Mouse (Mus musculus): ENCODE data around the gene Mroh8. TPM values are rescaled to one million over a fixed set of nuclear protein-coding genes. Genes with fewer than 3 reads are reported as not detected.

Mroh8 gene
- total RNA-seq (2021), result 1 to 10 TPM in 1 of 2 experiments, under 1 TPM in 1; 0.85 to 1.3 TPM
- long read RNA-seq, experiment 1, partial matches to known transcripts, result 0 of 1 reads
- long read RNA-seq, experiment 1, other reads (novel, unspliced or antisense), result 1 of 1 reads
- long read RNA-seq, experiment 2, result 0 reads

DNA sequence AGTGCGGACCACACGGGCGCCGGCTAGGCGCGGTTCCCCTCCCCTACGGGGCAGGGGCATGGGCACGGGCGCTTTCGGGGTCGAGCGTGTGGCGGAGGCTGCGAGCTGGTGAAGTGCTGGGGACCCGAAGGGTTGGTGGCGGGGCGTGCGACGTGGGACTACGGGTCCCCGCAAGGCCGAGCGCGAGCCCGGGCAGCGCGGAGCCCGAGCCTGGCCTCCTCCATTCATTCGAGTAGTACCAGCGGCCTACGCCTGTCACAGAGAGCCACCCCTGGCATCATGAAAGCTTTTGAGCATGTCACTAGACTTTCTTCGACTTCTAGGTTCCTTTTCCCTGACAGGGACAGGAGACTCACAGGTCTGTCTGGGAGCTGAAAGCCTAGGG lies at the start of gene Mroh8:
Gene Mroh8 (minus strand): TSS at position 134 of the 385 bp plus-strand sequence.
- intact Hi-C loops (cut with DNase I), result loop anchor here (2.0 kb wide), 1 partner anchor 75 kb away; the partner anchor contains the start of gene Rbl1
- DNase-seq (ENCODE audit: low spot score in 2 of 2), result peak; percentile 43 to 66

DNA sequence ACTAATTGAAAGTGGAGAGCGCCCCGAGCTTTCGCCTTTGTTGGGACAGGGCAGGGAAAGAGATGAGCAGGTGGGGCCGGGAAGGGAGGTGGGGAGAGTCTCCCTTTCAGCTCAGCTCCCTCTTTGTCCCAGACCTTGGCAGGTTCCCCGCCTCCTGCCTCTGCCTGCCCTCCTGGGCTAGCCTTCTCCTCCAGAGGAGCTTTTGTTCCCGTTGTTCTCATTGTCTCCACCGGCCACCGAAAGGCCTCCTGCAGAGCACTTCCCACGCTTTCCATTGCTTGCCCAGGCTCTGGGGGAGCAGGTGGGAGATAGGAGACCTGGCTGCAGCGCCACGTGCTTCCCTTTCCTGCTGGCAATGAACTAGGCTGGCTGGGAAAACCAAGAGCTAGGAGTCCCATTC lies 49.2 kb upstream of the Mroh8 start:
- no peak for DNase-seq (ENCODE audit: low spot score in 2 of 2)
- intact Hi-C loops (cut with DNase I), result no loop called here

DNA sequence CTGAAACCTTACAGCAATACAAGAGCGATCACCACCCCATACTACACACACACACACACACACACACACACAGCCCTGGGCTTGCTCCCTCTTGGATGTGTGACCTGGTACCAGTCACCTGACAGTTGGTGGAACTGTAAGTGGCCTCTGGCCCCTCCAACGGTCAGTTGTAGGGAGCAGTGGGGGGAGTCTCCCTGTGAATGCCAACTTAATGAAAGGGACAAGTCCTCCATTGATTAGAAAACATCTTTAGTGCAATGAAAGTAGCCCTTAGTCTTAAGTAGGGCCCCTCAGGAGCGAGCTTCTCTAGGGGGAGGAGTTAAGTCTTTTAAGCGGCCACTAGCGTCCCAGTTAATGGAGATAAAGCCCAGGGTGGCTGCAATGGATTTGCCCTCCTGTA lies 48.8 kb upstream of the Mroh8 start:
- DNase-seq (ENCODE audit: low spot score in 2 of 2), result no peak
- intact Hi-C loops (cut with DNase I), result no loop called here

DNA sequence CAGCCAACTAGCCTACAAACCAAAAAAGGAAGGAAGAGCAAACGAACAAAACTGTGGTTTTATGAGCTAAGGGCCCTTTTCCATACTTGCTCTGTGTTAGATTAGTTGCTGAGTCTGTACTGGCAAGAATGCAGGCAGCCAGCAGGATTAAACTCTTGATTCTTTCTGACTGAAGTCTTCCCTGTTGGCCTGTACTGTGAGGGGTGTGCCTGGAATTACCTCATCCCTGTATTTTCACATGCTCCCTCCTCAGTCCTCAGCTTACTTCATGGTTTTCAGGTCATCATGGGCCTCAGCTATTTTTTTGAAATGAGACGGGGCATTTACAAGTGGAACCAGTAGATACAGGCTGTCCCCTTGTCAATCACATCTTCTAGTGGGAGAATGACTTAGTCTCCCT lies 45.9 kb upstream of the Mroh8 start:
- intact Hi-C loops (cut with DNase I), result no loop called here

DNA sequence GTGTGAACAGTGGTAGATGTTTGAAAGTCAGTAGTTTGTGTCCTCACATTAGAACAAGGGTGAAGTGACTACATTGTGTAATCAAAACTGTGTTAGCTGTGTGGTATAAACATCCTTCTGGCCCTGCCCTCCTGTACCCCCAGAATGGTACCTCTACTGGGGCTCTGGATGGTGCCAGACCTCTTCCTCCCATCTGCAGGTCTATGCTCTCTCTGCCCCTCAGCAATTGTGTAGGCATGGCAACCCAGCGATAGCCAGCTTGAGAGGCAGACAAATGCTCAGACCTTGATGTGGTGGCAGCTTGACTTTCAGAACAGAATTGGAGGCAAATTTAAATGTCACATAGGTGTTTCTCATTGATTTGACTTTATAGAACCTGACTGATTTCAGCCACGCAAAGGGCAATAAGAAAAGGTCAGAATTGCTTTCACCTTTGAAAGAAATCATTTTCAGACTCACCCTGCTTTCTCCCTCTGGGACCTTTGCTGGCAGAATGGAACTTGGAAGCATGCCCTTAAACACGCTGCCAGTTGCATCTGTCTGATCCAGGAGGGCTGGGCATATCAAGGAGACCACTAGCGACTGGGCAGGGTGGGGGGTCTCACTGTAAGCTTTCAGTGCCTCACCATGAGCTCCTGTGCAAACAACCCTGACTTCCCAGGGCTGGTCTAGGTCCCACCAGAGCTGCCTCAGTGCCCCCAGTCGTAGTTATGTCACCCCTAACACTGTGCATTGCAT lies 42.8 kb upstream of the Mroh8 start:
- no peak for DNase-seq (ENCODE audit: low spot score in 2 of 2)
- intact Hi-C loops (cut with DNase I), result no loop called here

More for the DNA sequence above, 45.9 kb upstream of the Mroh8 start:
- no peak for DNase-seq (ENCODE audit: low spot score in 2 of 2)

DNA sequence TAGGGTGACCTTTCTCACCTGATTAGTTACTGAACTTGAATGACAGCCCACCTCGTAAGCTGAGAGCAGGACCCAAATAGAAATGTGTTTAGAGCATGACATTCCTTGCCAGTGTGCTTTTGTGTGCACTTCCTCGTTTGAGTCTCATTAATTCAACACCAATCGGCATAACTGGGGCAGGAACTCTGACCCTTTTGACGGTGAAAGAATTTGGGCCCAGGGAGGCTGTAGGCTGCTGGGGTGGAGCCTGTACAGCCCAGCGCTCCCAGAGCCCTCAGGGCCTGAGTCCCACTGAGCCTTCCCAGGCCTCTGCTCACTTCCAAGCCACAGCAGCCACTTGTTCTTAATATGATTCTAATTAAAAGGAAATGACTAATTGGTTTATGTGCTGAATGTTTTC lies 41.5 kb upstream of the Mroh8 start:
- DNase-seq (ENCODE audit: low spot score in 2 of 2), result no peak
- intact Hi-C loops (cut with DNase I), result no loop called here

DNA sequence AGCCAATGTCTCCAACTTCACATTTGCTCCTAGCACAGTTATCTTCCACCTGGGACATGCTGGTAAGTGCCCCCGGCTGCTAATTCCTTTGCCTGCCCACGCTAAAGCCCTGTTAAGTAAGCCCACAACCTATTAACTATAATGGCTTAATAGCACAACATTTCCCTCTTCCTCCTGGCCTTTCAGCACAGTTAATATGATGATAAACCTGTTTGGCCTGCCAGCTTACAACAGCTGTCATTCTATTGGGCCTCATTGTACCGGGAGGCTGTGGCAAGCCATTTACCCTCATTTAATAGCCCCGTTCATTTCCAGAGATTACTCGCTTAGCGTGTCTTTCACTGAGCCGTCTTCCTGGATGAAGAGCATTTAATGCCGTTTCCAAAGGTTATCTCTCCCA lies 40.8 kb upstream of the Mroh8 start:
- DNase-seq (ENCODE audit: low spot score in 2 of 2), result no peak
- intact Hi-C loops (cut with DNase I), result no loop called here

DNA sequence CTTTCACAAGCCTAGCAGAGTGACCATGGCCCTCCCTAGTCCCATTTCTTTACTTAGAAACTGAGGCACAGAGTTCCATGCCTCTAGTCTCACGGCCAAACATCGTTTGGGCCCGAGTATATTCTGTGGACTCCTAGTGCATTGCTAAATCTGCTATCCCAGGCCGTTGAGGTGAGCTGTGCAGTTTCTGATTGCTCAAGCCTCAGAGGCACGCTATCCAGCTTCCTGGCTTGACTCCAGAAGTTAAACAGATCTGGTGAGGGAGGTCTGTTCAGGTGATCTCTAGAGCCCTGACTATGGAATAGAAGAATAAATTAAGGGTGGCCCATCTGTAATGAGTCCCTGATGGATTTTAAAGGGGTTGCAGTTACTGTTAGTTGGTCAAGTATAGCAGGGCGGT lies 37.9 kb upstream of the Mroh8 start:
- DNase-seq (ENCODE audit: low spot score in 2 of 2), result no peak
- intact Hi-C loops (cut with DNase I), result no loop called here

DNA sequence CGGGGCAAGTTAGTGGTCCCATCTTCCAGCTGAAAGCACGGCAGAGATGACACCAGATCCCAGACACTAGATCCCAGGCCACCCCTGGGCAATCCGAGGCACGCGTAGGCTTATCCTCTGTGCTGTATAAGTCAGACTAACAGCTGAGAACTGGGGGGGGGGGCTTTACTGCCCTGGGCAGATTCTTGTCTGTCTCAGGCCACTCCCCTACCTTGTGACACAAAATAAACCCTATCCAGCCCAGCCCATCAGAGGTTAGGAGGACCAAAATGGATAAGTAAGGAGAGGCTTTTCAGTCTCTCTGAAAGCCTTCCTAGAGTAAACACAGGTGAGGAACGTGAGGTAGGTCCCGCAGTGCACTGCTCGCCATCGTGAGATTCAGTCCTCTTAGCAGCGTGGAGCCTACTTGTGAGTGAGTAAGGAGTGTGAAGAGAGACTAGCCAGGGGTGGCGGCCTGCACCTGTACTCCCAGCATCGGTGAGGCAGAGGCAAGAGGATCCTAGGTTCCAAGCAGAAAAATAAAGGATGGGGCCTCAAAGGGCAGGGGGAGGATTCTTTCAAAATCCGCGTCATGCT lies 37.1 kb upstream of the Mroh8 start:
- DNase-seq (ENCODE audit: low spot score in 2 of 2), result no peak
- intact Hi-C loops (cut with DNase I), result no loop called here

DNA sequence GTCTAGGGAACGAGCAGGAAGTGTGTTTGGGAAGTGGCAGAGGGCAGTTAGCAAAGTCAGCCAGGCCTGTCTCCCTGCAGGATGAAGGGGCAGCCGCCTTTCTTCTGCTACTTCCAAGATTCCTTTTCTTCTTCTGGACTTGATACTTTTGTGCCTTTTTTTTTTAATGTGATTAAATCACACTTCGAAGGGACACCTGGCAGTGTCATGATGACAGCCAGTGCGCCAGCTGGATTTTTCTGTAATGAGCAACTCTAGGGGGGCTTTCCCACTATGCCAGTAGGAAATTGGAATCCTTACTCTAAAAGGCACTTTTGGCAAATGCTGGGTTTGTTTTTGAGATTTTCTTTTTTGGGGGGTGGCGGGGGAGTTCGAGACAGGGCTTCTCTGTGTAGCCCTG lies 36.1 kb upstream of the Mroh8 start:
- intact Hi-C loops (cut with DNase I), result no loop called here

DNA sequence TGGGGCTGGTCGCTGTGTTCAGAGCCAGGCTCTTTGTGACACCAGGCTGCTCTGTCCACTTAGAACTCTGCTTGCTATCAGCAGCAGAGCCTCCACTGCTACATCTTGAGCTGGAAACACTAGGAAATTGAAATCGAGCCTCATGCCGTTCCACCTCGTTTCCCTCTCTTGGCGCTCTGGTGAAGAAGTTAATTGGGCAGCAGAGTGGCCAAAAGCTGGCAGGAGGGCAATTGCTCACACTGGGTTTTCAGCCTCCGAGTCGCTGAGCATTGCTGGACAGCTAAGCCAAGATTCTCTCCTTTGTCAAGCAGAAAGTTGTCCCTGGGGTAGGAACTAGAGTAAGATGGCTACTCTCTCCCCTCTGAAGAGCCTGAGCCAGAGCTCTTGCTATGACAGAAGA lies 35.0 kb upstream of the Mroh8 start:
- intact Hi-C loops (cut with DNase I), result no loop called here
- no peak for DNase-seq (ENCODE audit: low spot score in 2 of 2)

More for the DNA sequence above, 36.1 kb upstream of the Mroh8 start:
- DNase-seq (ENCODE audit: low spot score in 2 of 2), result no peak

DNA sequence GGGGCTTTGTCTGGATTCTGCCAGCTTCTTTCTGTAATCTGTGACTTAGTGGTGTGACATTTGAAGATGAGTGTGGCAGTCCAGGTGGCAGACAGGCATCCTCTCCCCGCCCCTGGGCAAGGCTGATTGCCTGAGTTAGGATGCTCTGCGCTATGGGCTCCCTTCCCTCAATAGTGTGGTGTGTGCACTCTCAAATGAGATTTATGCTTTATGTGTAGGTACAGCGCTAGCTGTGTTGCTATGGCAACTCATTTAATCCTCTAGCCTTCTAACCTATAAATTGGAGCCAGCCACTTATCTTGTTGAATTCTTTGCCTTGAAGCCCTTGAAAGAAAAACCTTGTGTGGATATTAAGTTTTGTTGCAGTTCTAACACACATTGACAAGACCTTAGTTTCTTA lies 34.4 kb upstream of the Mroh8 start:
- intact Hi-C loops (cut with DNase I), result no loop called here
- peak in 1 of 2 experiments; percentile 34 for DNase-seq (ENCODE audit: low spot score in 2 of 2)

DNA sequence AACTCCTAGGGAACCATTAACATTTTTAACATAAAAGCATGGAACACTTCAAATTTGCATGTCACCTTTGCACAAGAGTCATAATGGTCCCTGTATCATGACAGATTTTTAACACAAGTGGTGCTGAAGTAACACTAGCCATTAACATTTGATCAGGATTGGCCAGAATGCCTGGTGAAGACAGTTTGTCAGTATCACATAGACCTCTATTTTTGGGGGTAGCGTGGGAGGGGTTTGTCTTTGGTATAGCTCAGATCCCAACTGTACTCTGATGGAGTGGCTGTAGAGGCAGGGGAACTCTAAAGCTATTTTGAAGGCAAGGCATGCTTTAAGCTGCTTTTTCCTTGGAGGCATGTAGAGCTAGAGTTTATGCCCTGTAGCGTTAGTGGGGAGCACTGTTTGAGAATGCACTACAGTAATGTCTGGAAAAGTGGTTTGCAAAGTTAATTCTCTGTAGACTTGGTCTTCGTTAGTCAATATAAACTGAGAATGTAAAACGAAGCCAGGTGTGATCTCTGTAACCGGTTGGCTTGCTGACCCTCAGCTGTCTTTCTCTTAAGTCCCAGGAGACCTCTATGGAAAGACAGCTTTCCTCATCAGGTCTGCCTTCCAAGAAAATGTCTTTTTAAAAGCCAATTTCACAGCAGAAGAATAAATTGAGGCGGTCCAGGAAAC lies 31.8 kb upstream of the Mroh8 start:
- DNase-seq (ENCODE audit: low spot score in 2 of 2), result no peak
- intact Hi-C loops (cut with DNase I), result no loop called here

DNA sequence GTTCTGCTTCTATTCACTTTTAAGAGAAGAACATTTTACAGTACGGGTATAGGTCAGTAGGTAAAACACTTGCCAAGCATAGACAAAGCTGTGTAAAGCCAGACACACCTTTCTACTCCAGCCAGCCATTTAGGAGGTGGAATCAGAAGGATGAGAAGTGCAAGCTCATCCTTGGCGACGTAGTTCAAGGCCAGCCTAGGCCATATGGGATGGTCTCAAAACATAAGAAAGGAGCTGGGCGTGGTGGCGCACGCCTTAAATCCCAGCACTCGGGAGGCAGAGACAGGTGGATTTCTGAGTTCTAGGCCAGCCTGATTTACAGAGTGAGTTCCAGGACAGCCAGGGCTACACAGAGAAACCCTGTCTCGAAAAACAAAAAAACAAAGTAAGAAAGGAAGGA lies 30.3 kb upstream of the Mroh8 start:
- intact Hi-C loops (cut with DNase I), result no loop called here
- DNase-seq (ENCODE audit: low spot score in 2 of 2), result no peak

DNA sequence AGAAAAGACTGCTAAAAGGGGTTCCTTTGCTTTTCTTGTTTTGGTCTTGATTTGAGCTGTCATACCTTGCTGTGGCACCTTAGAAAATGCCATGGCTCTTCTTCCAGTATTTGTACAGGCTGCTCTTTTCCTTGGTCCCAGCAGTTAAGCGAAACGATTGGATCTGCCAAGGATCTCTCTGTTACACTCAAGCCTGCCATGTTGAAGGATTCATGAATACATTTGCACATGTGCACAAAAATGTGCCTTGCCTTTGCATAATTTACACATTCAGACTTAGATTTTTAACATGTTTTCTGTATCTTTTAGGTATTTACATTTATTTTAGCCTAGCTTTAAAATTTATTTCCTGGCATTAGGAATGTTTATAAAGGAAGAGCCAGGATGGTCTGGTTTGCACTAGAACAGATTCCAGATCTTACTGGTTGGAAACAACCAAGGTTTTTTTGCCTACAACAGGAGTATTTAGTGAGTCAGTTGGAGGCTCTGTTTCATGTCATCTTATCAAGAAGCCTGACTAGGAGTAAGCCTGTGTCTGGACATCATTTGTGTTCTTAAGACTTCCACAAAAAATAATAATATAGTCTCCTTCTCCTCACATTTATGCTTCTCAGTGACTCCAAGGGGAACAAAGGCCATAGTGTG lies 29.0 kb upstream of the Mroh8 start:
- intact Hi-C loops (cut with DNase I), result no loop called here

DNA sequence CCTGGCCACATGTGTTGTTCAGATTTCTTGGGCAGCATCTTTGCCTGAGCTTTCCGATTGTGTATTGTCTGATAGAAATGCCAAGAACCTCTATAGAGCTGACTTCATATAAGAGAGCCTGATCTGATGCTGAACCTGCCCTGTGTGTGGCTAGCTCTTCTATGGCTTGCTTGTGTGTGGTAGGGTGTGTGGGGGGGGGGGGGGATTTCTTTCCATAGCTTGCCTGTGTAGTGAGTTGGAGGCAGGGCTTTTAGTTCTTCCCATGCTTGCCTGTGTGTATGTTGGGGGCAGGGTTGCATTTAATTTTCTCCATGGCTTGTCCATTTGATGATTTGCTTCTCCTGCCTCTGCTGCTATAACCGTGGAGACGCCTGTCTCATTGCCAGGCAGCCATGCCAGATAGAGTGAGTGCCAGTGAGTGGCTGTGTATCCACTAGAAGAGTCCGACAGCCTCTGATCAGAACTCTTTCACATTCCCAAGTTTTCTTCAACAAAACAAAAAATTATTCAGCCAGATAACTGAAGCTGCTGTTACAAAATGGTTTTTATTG lies 28.4 kb upstream of the Mroh8 start:
- intact Hi-C loops (cut with DNase I), result no loop called here
- peak in 1 of 2 experiments; percentile 25 for DNase-seq (ENCODE audit: low spot score in 2 of 2)

More for the DNA sequence above, 29.0 kb upstream of the Mroh8 start:
- no peak for DNase-seq (ENCODE audit: low spot score in 2 of 2)

DNA sequence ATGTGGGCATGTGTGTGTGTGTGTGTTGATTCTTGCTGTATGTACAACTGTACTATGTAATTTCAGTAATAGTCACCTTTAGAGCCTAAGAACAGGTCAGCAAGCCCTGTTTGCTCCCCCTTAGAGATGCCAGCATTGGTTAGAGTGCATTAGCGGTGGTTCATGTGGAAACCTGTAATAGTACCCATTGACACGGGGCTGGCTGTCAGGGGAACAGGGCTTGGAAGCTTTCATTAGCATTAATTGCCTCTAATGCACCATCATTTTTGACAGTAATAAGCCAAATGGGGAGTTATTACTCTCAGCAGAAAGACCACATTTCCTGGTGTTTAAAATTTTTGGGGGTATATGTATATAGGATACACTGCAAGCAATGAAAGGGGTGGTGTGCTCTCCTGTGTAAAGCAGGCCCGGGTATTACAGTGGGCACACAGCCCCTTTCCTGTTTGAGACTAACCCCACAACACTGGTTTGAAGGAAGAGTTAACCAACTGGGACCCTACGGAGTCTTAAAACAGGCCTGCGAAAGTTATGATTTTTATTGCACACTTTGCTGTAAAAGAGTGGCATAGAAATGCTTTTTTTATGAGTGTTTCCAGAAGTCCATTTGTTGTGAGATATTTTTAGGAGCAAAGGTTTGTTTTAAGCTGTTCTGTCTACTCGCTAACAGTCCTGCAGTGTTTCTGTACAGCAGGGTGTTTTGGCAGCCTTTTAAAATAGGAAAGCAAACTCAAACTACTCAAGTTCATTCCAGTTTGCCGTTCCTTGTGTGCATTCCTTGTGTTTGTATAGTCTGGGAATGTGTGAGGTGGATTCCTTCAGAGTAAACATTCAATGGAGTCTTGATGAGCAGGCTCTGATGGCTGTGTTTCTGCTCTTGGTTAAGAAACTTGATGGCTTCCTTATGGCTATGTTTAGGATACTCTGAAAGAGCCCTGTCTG lies 27.0 kb upstream of the Mroh8 start:
- DNase-seq (ENCODE audit: low spot score in 2 of 2), result peak in 1 of 2 experiments; percentile 28
- intact Hi-C loops (cut with DNase I), result no loop called here

DNA sequence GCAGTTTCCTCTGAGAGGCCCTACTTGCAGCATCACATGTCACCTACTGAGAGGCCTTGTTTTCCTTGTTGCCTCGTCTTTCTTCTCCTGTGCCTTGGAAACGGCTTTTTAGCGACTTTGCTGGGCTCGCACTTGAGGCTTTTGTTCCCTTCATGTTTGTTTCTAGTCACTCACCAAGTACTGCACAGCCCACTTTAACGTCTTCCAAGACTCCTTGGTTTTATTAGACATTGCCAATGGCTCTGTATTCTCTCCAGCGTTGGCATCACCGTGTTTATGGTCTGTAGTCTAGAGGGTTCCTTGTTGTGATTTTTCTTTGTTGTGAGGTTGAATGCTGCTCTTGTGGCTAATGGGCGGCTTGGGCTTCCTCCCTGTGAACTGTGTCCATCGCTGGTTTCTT lies 23.7 kb upstream of the Mroh8 start:
- intact Hi-C loops (cut with DNase I), result no loop called here
- peak in 1 of 2 experiments; percentile 29 for DNase-seq (ENCODE audit: low spot score in 2 of 2)

DNA sequence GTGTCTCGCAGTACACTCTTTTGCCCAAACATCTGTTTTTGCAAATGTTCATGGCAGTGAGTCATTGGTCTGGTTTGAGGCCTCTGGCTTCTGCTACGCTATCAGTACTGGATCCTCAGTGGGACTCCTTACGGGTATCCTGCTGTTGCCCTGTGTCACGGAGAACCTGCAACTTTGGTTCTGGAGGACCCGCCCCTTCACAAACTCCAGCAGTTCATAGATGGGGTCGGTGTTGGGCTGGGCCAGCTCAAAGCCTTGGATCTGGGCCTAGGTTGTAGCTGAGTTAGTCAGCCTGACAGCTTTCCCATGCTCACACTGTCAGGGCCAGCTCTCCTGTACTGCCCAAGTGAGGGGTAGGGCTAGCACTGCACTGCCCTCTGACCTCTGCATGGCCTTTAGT lies 20.7 kb upstream of the Mroh8 start:
- DNase-seq (ENCODE audit: low spot score in 2 of 2), result no peak
- intact Hi-C loops (cut with DNase I), result no loop called here

Measured in left cerebral cortex, postnatal 14 days (tissue).